Mouse (Mus musculus): Measurements from ENCODE around the gene Crtac1. TPM values are rescaled to one million over a fixed set of nuclear protein-coding genes. Genes with fewer than 3 reads are reported as not detected.

The Crtac1 gene
- total and polyA plus RNA-seq, 3 experiments = 0.15 TPM; not detected in 2

DNA sequence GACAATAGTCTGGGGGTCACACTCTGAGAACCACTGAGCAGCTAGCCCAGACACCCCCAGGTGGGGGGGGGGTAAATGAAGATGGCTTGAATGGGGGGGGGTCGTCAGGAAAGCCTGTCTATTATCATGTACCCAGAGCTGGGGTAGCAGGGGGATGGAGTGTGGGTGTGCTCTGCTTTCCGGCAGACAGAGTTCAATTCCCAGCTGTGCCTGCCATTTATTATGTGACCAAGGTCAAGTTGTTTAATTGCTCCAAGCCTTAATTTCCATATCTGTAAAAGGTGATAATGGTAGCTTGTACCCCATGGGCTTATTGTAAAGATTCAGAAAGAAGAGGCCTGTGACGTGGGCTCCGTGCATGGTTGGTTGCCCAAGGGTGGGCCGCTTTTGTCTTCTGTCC lies 109.6 kb downstream of the Crtac1 start:
- Histone ChIP-seq H3K79me2 (ENCODE audit: control insufficient read depth, insufficient read depth, low read length, poor library complexity) (no peaks in the 10 kb centered on the region), H3K27ac (ENCODE audit: control insufficient read depth, low read depth, low read length) (no peak overlapping the region), H3K4me3 (ENCODE audit: control insufficient read depth in 1 of 2, insufficient read depth in 1 of 2, low read depth in 2 of 2, low read length in 2 of 2) (no peak overlapping the region), H3K4me1 (ENCODE audit: control insufficient read depth in 1 of 2, insufficient read depth in 2 of 2, low read length in 2 of 2) (no peaks in the 10 kb centered on the region), H3K36me3 (ENCODE audit: control insufficient read depth in 1 of 2, insufficient read depth in 2 of 2, low read length in 2 of 2) (no peaks in the 10 kb centered on the region), H3K9ac (ENCODE audit: control insufficient read depth, low read depth, low read length, poor library complexity, severe bottlenecking) (no peak overlapping the region), H3K9me3 (replicated peaks; ENCODE audit: insufficient read depth, low read length) (no peaks in the 10 kb centered on the region), H3K27me3 (ENCODE audit: control insufficient read depth in 1 of 2, insufficient read depth in 2 of 2, low read length in 2 of 2) (no peaks in the 10 kb centered on the region)
- no peak for TF ChIP-seq ELF1 (IDR thresholded peaks at IDR 0.05; ENCODE audit: low read depth, low read length)
- no peak for TF ChIP-seq POLR2AphosphoS5 (IDR thresholded peaks at IDR 0.05; ENCODE audit: borderline replicate concordance, low read depth, low read length)
- no peak for TF ChIP-seq ETS1 (IDR thresholded peaks at IDR 0.05; ENCODE audit: low read depth, low read length)
- TF ChIP-seq ZNF384 (IDR thresholded peaks at IDR 0.05; ENCODE audit: low read depth, low read length) = no peak
- no peak for TF ChIP-seq UBTF (IDR thresholded peaks at IDR 0.05; ENCODE audit: borderline replicate concordance, insufficient read depth, low read depth, low read length)
- no peak for DNase-seq (ENCODE audit: low read depth, low spot score)

- no peak for DNase-seq (ENCODE audit: low read depth, low spot score)
Measured at GRCm38 (mm10) chr19:42317648-42318425, 113.7 kb downstream of the Crtac1 start.

GRCm38 (mm10) chr19:42316998-42317397 lies 114.6 kb downstream of the Crtac1 start:
- H3K9ac ChIP-seq (ENCODE audit: control insufficient read depth, low read depth, low read length, poor library complexity, severe bottlenecking) = no peak overlapping the region
- DNase-seq (ENCODE audit: low read depth, low spot score) = no peak
- H3K27me3 ChIP-seq (ENCODE audit: control insufficient read depth in 1 of 2, insufficient read depth in 2 of 2, low read length in 2 of 2) = peaks cover 0 to 3% of the 10 kb centered on the region in 2 experiments; a peak in 1 of 4 replicates
- H3K9me3 ChIP-seq (replicated peaks; ENCODE audit: insufficient read depth, low read length) = no peaks in the 10 kb centered on the region
- H3K4me1 ChIP-seq (ENCODE audit: control insufficient read depth in 1 of 2, insufficient read depth in 2 of 2, low read length in 2 of 2) = no peaks in the 10 kb centered on the region
- no peak overlapping the region for H3K27ac ChIP-seq (ENCODE audit: control insufficient read depth, low read depth, low read length)
- TF ChIP-seq RAD21 (IDR thresholded peaks at IDR 0.05; ENCODE audit: low read depth, low read length) (no peak), E2F4 (IDR thresholded peaks at IDR 0.05; ENCODE audit: borderline replicate concordance, low read depth, low read length) (no peak), POLR2A (IDR thresholded peaks at IDR 0.05; ENCODE audit: control insufficient read depth in 1 of 2, insufficient read depth in 1 of 2, low read depth in 1 of 2, low read length in 2 of 2, poor library complexity in 1 of 2) (no peak), MAFK (IDR thresholded peaks at IDR 0.05; ENCODE audit: borderline replicate concordance, low read depth, low read length) (no peak), BHLHE40 (IDR thresholded peaks at IDR 0.05; ENCODE audit: borderline replicate concordance, low read depth, low read length) (no peak), NELFE (IDR thresholded peaks at IDR 0.05; ENCODE audit: low read depth, low read length) (no peak), MAX (IDR thresholded peaks at IDR 0.05; ENCODE audit: low read length) (no peak), TAL1 (IDR thresholded peaks at IDR 0.05; ENCODE audit: low read length) (no peak), MXI1 (IDR thresholded peaks at IDR 0.05; ENCODE audit: low read depth, low read length) (no peak), SIN3A (IDR thresholded peaks at IDR 0.05; ENCODE audit: low read length) (no peak), MAZ (IDR thresholded peaks at IDR 0.05; ENCODE audit: low read depth, low read length) (no peak), HCFC1 (IDR thresholded peaks at IDR 0.05; ENCODE audit: low read depth, low read length) (no peak)
- H3K79me2 ChIP-seq (ENCODE audit: control insufficient read depth, insufficient read depth, low read length, poor library complexity) = no peaks in the 10 kb centered on the region
- no peak overlapping the region for H3K4me3 ChIP-seq (ENCODE audit: control insufficient read depth in 1 of 2, insufficient read depth in 1 of 2, low read depth in 2 of 2, low read length in 2 of 2)
- H3K36me3 ChIP-seq (ENCODE audit: control insufficient read depth in 1 of 2, insufficient read depth in 2 of 2, low read length in 2 of 2) = no peaks in the 10 kb centered on the region

More at GRCm38 (mm10) chr19:42317648-42318425, 113.7 kb downstream of the Crtac1 start:
- Histone ChIP-seq H3K27ac (ENCODE audit: control insufficient read depth, low read depth, low read length) (no peak overlapping the region), H3K4me3 (ENCODE audit: control insufficient read depth in 1 of 2, insufficient read depth in 1 of 2, low read depth in 2 of 2, low read length in 2 of 2) (no peak overlapping the region), H3K36me3 (ENCODE audit: control insufficient read depth in 1 of 2, insufficient read depth in 2 of 2, low read length in 2 of 2) (no peaks in the 10 kb centered on the region), H3K9ac (ENCODE audit: control insufficient read depth, low read depth, low read length, poor library complexity, severe bottlenecking) (no peak overlapping the region), H3K4me1 (ENCODE audit: control insufficient read depth in 1 of 2, insufficient read depth in 2 of 2, low read length in 2 of 2) (no peaks in the 10 kb centered on the region), H3K79me2 (ENCODE audit: control insufficient read depth, insufficient read depth, low read length, poor library complexity) (no peaks in the 10 kb centered on the region), H3K27me3 (ENCODE audit: control insufficient read depth in 1 of 2, insufficient read depth in 2 of 2, low read length in 2 of 2) (peaks cover 0 to 3% of the 10 kb centered on the region in 2 experiments; a peak in 1 of 4 replicates), H3K9me3 (replicated peaks; ENCODE audit: insufficient read depth, low read length) (no peaks in the 10 kb centered on the region)
- TF ChIP-seq GATA1 (IDR thresholded peaks at IDR 0.05; ENCODE audit: low read depth, low read length) = no peak
- no peak for TF ChIP-seq ZC3H11A (IDR thresholded peaks at IDR 0.05; ENCODE audit: low read depth, low read length)
- TF ChIP-seq SIN3A (IDR thresholded peaks at IDR 0.05; ENCODE audit: low read length) = no peak
- TF ChIP-seq USF1 (IDR thresholded peaks at IDR 0.05; ENCODE audit: low read depth, low read length) = no peak
- no peak for TF ChIP-seq GABPA (IDR thresholded peaks at IDR 0.05; ENCODE audit: low read depth, low read length)
- TF ChIP-seq ETS1 (IDR thresholded peaks at IDR 0.05; ENCODE audit: low read depth, low read length) = no peak
- TF ChIP-seq MYB (IDR thresholded peaks at IDR 0.05; ENCODE audit: low read depth, low read length) = no peak
- no peak for TF ChIP-seq TAL1 (IDR thresholded peaks at IDR 0.05; ENCODE audit: low read length)
- no peak for TF ChIP-seq MXI1 (IDR thresholded peaks at IDR 0.05; ENCODE audit: low read depth, low read length)
- TF ChIP-seq HCFC1 (IDR thresholded peaks at IDR 0.05; ENCODE audit: low read depth, low read length) = no peak
- TF ChIP-seq POLR2AphosphoS5 (IDR thresholded peaks at IDR 0.05; ENCODE audit: borderline replicate concordance, low read depth, low read length) = no peak
- TF ChIP-seq MYC (IDR thresholded peaks at IDR 0.05; ENCODE audit: low read depth, low read length) = no peak
- TF ChIP-seq UBTF (IDR thresholded peaks at IDR 0.05; ENCODE audit: borderline replicate concordance, insufficient read depth, low read depth, low read length) = no peak
- no peak for TF ChIP-seq MEF2A (IDR thresholded peaks at IDR 0.05; ENCODE audit: extremely low read depth, insufficient replicate concordance, low read depth, low read length, poor library complexity, severe bottlenecking)
- TF ChIP-seq CTCF (IDR thresholded peaks at IDR 0.05 in 2 of 3, conservative IDR thresholded peaks at IDR 0.05 in 1 of 3; ENCODE audit: control insufficient read depth in 1 of 3, insufficient read depth in 1 of 3, low read depth in 2 of 3, low read length in 3 of 3, poor library complexity in 1 of 3, severe bottlenecking in 1 of 3) = no peak
- TF ChIP-seq ELF1 (IDR thresholded peaks at IDR 0.05; ENCODE audit: low read depth, low read length) = no peak
- TF ChIP-seq KAT2A (conservative IDR thresholded peaks at IDR 0.05; ENCODE audit: low read depth, low read length) = no peak

Measured in MEL (cell line).